Mouse (Mus musculus) limb, embryonic 15.5 days (tissue): ENCODE results near the gene Dnah2. TPM values are rescaled to one million over a fixed set of nuclear protein-coding genes. Genes with fewer than 3 reads are reported as not detected.

Experiments used
- ATAC-seq: fragments of 200-750 bp; cut with Nextera tagmentation; 2 replicates; pipeline ENCODE4 v1.8.0; 2017; ENCODE audit warnings: low read depth, moderate TSS enrichment; ENCODE audit not compliant: insufficient number of reproducible peaks, low FRiP score, low TSS enrichment
- H3K27ac ChIP-seq: fragments of 300-500 bp; sonication (generic); 2 replicates; pipeline ENCODE4 v1.5.1; 2015; ENCODE audit warnings: moderate library complexity, mild to moderate bottlenecking, inconsistent platforms
- H3K27me3 ChIP-seq: fragments of 300-500 bp; sonication (generic); 2 replicates; pipeline ENCODE4 v1.6.1; 2015; ENCODE audit warnings: inconsistent platforms
- H3K36me3 ChIP-seq: fragments of 300-500 bp; sonication (generic); 2 replicates; pipeline ENCODE4 v1.6.1; 2015; ENCODE audit warnings: inconsistent platforms
- H3K4me1 ChIP-seq: fragments of 300-500 bp; sonication (generic); 2 replicates; pipeline ENCODE4 v1.6.1; 2015; ENCODE audit warnings: inconsistent platforms
- H3K4me2 ChIP-seq: fragments of 300-500 bp; sonication (generic); 2 replicates; pipeline ENCODE4 v1.6.1; 2015; ENCODE audit warnings: mild to moderate bottlenecking, inconsistent platforms
- H3K4me3 ChIP-seq: fragments of 300-500 bp; sonication (generic); 2 replicates; pipeline ENCODE4 v1.5.1; 2015; ENCODE audit warnings: mild to moderate bottlenecking, inconsistent platforms
- H3K9ac ChIP-seq: fragments of 300-500 bp; sonication (generic); 2 replicates; pipeline ENCODE4 v1.6.1; 2015; ENCODE audit warnings: inconsistent platforms
- H3K9me3 ChIP-seq: fragments of 300-500 bp; sonication (generic); 2 replicates; pipeline ENCODE4 v1.6.1; 2016; ENCODE audit warnings: inconsistent platforms
- WGBS: fragments of 180-500 bp; shearing (Covaris S2); methylation state at CpG from one replicate; pipeline ENCODE4 v1.1.7; 2015; 5-methylcytosine and 5-hydroxymethylcytosine counted together
- microRNA-seq: library from miRNA; unstranded; fragments of <30 nt; microRNA quantifications from one replicate; pipeline ENCODE4, GENCODE M21; 2016
- polyA plus RNA-seq: library from polyadenylated mRNA; unstranded; fragments of >200 nt; fragmentation: Nextera tagmentation; extraction: Ambion mirVana; gene quantifications from 2 replicates; pipeline ENCODE4 v1.2.1, GENCODE M21; 2015

The Dnah2 gene
- polyA plus RNA-seq, 1 experiment from 2014 or later = 3.0 TPM

GRCm38 (mm10) chr11:69372056-69372779, 176.7 kb downstream of the Dnah2 start:
- 61% methylated on average over 12 of the region's 12 CpGs for WGBS
- Histone ChIP-seq H3K9me3 (no peaks in the 10 kb centered on the region), H3K9ac (no peak overlapping the region), H3K4me1 (peaks cover 32% of the 10 kb centered on the region), H3K4me2 (no peak overlapping the region), H3K27me3 (no peaks in the 10 kb centered on the region), H3K27ac (peak overlapping the region; percentile 59), H3K36me3 (peaks cover 15% of the 10 kb centered on the region; the same call in 1 of the 2 replicates), H3K4me3 (no peak overlapping the region)
- no peak for ATAC-seq

GRCm38 (mm10) chr11:69371601-69372000, 177.3 kb downstream of the Dnah2 start:
- Histone ChIP-seq H3K9ac (no peak overlapping the region), H3K4me3 (no peak overlapping the region)
- no peak for ATAC-seq

GRCm38 (mm10) chr11:69370817-69371215, 178.1 kb downstream of the Dnah2 start:
- H3K27me3 ChIP-seq = no peaks in the 10 kb centered on the region
- no peak for ATAC-seq
- no peaks in the 10 kb centered on the region for H3K9me3 ChIP-seq
- peak overlapping the region; percentile 10; the same call in 1 of the 2 replicates for H3K4me3 ChIP-seq
- peak overlapping the region; percentile 25 for H3K4me2 ChIP-seq
- peaks cover 14% of the 10 kb centered on the region; the same call in 1 of the 2 replicates for H3K36me3 ChIP-seq
- no peak overlapping the region for H3K9ac ChIP-seq
- 35% methylated on average over 9 of the region's 9 CpGs for WGBS
- H3K4me1 ChIP-seq = peaks cover 44% of the 10 kb centered on the region
- peak overlapping the region; percentile 86 for H3K27ac ChIP-seq

More at GRCm38 (mm10) chr11:69371601-69372000, 177.3 kb downstream of the Dnah2 start:
- H3K27ac ChIP-seq = peak overlapping the region; percentile 86
- no peak overlapping the region; the same call in 1 of the 2 replicates for H3K4me2 ChIP-seq
- no peaks in the 10 kb centered on the region for H3K9me3 ChIP-seq
- peaks cover 15% of the 10 kb centered on the region; the same call in 1 of the 2 replicates for H3K36me3 ChIP-seq
- H3K4me1 ChIP-seq = peaks cover 37% of the 10 kb centered on the region
- no peaks in the 10 kb centered on the region for H3K27me3 ChIP-seq
- 59% methylated on average over 12 of the region's 12 CpGs for WGBS

Small RNA genes within 50 kb of the gene (microRNA-seq; reads per million reads assigned to microRNA genes)
- gene Gm27493 = not detected

Other genes starting within 250 kb of the Dnah2 start
- gene Cntrob, start 225.3 kb downstream of the Dnah2 start, polyA plus RNA-seq = 18.8 and 20.6 TPM in 2 replicates
- 144 and 145 TPM in 2 replicates for gene Trappc1, start 225.1 kb downstream of the Dnah2 start, polyA plus RNA-seq
- 2.2 and 2.3 TPM in 2 replicates for gene Kcnab3, start 222.9 kb downstream of the Dnah2 start, polyA plus RNA-seq
- gene Rnf227, start 208.6 kb downstream of the Dnah2 start, polyA plus RNA-seq = 15.6 and 17.2 TPM in 2 replicates
- gene Chd3, start 179.7 kb downstream of the Dnah2 start, polyA plus RNA-seq = 77.4 and 89.3 TPM in 2 replicates
- 143 and 144 TPM in 2 replicates for gene Naa38, start 153.6 kb downstream of the Dnah2 start, polyA plus RNA-seq
- 30.2 and 36.6 TPM in 2 replicates for gene Cyb5d1, start 153.5 kb downstream of the Dnah2 start, polyA plus RNA-seq
- gene Tmem88, start 150.9 kb downstream of the Dnah2 start, polyA plus RNA-seq = 18.8 and 20.4 TPM in 2 replicates
- gene Kdm6b, start 135.4 kb downstream of the Dnah2 start, polyA plus RNA-seq = 30.8 and 32.0 TPM in 2 replicates
- 27.9 and 33.2 TPM in 2 replicates for gene Efnb3, start 11.1 kb upstream of the Dnah2 start, polyA plus RNA-seq
- gene Wrap53, start 31.1 kb upstream of the Dnah2 start, polyA plus RNA-seq = 23.6 and 24.8 TPM in 2 replicates
- 132 and 134 TPM in 2 replicates for gene Trp53, start 31.2 kb upstream of the Dnah2 start, polyA plus RNA-seq
- 8.2 and 10.5 TPM in 2 replicates for gene Atp1b2, start 56.8 kb upstream of the Dnah2 start, polyA plus RNA-seq
- not detected in 2 replicates for gene Shbg, start 68.8 kb upstream of the Dnah2 start, polyA plus RNA-seq
- 15.7 and 16.2 TPM in 2 replicates for gene Sat2, start 72.9 kb upstream of the Dnah2 start, polyA plus RNA-seq
- 26.8 and 27.1 TPM in 2 replicates for gene Fxr2, start 83.9 kb upstream of the Dnah2 start, polyA plus RNA-seq
- 3.2 and 4.8 TPM in 2 replicates for gene Sox15, start 106.2 kb upstream of the Dnah2 start, polyA plus RNA-seq
- 58.9 and 63.9 TPM in 2 replicates for gene Mpdu1, start 113.5 kb upstream of the Dnah2 start, polyA plus RNA-seq
- 18.2 and 24.1 TPM in 2 replicates for gene Cd68, start 117.0 kb upstream of the Dnah2 start, polyA plus RNA-seq
- 443 and 469 TPM in 2 replicates for gene Eif4a1, start 123.3 kb upstream of the Dnah2 start, polyA plus RNA-seq
- gene Senp3, start 133.0 kb upstream of the Dnah2 start, polyA plus RNA-seq = 87.5 and 87.9 TPM in 2 replicates
- 0.73 and 0.87 TPM in 2 replicates for gene Tnfsf13, start 136.7 kb upstream of the Dnah2 start, polyA plus RNA-seq
- gene Tnfsf12, start 146.7 kb upstream of the Dnah2 start, polyA plus RNA-seq = 10.8 and 12.9 TPM in 2 replicates
- 4.8 and 5.7 TPM in 2 replicates for gene Tnfsfm13, start 147.0 kb upstream of the Dnah2 start, polyA plus RNA-seq
- 20.0 and 20.9 TPM in 2 replicates for gene Polr2a, start 209.5 kb upstream of the Dnah2 start, polyA plus RNA-seq
- gene Slc35g3, start 212.9 kb upstream of the Dnah2 start, polyA plus RNA-seq = 0.09 and 0.15 TPM in 2 replicates
- 5.1 and 5.4 TPM in 2 replicates for gene Zbtb4, start 216.8 kb upstream of the Dnah2 start, polyA plus RNA-seq
- gene Chrnb1, start 246.8 kb upstream of the Dnah2 start, polyA plus RNA-seq = 18.6 and 30.0 TPM in 2 replicates